Mouse (Mus musculus): ENCODE results near the gene Atxn7l3b.
A peak's percentile ranks its signal among the peaks of the same experiment; 100 is the strongest.
"Not testable (repeated sequence)": the region's sequence is repeated elsewhere in the genome, so short reads cannot be mapped to it uniquely, and the experiment has no call there.

Atxn7l3b gene

DNA sequence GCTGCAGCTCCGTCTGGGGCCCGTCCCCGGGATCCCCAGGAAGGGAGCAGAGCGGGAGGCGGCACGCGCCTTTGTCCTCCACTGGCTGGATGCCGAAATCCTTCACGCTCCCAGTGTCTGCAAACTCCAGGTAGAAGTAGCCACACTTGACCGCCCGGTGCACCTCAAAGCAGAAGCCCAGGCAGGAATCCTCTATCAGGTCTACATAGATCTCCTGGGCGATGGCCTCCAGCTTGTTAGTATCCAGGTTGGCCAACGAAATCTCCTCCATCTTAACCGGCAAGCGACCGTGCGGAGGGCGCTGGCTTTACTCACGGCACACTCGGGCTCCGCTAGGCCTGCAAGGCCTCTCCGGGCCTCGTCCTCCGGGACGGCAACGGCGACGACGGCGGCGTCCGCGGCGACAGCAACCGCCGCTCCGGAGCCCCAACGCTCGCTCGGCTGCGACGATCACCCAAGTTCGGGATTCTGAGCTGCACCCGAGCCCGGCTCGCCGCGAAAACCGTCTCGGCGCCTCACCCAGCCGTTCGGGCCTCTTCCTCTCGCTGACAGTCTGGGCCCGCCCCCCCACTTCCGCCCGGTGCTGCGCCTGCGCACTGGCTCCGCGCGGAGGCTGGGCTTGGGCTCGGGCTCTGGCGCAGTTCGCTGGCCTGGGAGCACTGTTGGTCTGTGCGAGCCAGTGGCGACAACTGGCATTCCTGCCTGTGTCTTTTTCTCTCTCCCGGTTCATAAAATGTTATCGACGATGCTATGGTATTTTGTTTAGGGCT lies at the start of gene Atxn7l3b:
Gene Atxn7l3b (minus strand): TSS at position 550 of the 770 bp plus-strand sequence.
- peak; percentile 97 to 99 for DNase-seq (ENCODE audit: inconsistent age in 2 of 2, low spot score in 1 of 2)

GRCm38 (mm10) chr10:112977586-112977985 lies 48.8 kb upstream of the Atxn7l3b start:
- DNase-seq (ENCODE audit: inconsistent age in 2 of 2, low spot score in 1 of 2): no peak

- peak; percentile 54 to 83 for DNase-seq (ENCODE audit: inconsistent age in 2 of 2, low spot score in 1 of 2)
These were observed 44.7 kb upstream of the Atxn7l3b start for GRCm38 (mm10) chr10:112973286-112974026.

DNA sequence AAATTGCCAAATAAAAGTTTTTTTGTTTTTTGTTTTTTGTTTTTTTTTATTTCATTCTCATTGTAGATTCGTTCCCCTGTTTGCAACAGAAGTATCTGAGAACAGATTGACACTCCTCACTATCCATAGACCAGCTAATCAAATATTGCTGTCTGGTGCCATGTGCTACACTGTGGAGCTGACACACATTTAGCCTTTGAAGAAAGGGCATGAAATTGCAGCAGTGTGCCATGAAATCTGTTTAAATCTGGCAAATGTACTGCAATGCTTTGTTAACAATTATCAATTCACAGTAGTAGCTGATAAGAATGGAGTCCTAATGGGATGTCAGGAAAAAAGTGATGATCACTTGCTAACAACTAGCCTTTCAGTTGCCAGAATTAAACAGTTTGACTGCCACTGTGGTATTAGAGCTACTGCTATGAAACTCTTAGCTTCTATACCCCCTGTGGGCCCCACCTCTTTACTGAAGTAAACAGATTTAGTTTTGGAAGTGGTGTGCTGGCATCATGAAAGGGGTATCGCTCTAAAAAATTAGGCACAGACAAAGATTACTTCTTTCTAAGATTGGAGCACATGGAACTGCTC lies 41.3 kb upstream of the Atxn7l3b start:
- no peak for DNase-seq (ENCODE audit: inconsistent age in 2 of 2, low spot score in 1 of 2)

GRCm38 (mm10) chr10:112967578-112967977 lies 38.8 kb upstream of the Atxn7l3b start:
- DNase-seq (ENCODE audit: inconsistent age in 2 of 2, low spot score in 1 of 2): no peak

DNA sequence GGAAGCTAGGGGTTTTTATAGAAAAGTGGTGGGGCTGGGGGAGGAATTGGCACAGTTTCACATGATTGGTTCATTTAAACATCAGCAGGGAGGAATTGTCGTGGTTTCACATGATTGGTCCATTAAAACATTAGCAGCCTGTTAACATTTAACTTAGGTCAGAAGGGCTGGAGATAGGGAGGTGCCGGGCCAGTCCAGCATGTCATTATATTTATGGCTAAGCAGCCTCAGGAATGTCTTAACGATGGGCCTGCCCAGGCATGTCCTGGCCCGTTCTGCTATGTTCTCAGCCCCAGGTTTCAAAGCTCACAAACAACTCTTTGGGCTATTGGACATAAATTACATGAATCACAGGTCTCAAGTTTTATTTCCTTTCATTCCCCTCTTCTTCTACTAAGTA lies 33.4 kb upstream of the Atxn7l3b start:
- DNase-seq (ENCODE audit: inconsistent age in 2 of 2, low spot score in 1 of 2): not testable (repeated sequence)

DNA sequence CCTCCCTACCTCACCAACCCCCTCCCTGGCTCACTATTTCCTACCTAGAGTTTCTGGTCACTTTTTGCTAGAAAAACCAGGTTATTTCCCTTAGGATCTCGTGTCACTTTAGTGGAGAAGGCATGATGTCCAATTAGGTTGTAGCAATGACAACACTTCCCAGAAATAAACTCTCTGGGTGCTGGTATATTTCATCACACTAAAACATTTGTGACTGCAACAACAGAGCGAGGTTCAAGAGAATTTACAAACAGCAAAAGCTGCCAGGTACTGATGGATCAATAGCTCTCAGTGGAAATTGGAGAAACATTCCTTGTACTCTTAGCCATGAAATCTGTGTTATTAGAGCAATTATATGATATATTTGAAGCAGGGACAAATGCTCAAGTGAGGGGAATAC lies 25.3 kb upstream of the Atxn7l3b start:
- no peak for DNase-seq (ENCODE audit: inconsistent age in 2 of 2, low spot score in 1 of 2)

DNA sequence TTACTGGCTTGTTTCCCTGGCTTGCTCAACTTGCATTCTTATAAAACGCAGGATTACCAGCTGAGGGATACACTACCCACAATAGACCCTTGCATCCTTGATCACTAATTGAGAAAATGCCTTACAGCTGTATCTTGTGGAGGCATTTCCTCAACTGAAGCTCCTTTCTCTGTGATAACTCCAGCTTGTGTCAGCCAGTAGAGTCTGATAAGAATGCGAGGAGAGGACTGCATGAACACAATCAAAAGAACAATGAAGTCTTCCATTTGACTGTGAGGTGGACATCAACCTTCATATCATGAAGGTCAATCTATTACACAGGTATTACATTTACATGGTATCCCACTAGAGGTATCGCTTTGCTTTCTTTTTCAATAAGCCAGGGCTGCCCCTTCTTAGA lies 19.7 kb upstream of the Atxn7l3b start:
- DNase-seq (ENCODE audit: inconsistent age in 2 of 2, low spot score in 1 of 2): no peak

GRCm38 (mm10) chr10:112929222-112929615 lies 418 bp upstream of the Atxn7l3b start:
- no peak for DNase-seq (ENCODE audit: inconsistent age in 2 of 2, low spot score in 1 of 2)

GRCm38 (mm10) chr10:112926961-112927360 lies 1.8 kb downstream of the Atxn7l3b start:
- DNase-seq (ENCODE audit: inconsistent age in 2 of 2, low spot score in 1 of 2): no peak

DNA sequence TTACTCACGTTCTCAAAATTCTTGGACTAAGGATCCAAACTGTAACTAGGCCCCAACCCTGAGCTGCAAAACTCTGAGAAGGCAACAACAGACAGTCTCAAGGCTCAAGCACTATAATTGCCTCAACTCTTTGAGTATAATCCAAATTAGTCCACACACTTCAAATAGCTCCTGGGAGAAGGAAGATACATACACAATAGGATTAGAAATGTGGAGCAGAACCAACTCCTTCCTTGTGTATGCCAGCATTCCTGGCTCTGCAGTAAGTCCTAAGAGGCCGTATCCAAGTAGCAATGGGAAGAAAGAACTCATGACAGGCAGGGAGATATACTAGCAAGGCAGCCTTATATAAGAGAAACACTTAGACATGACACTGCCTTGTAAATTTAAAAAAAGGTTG lies 2.5 kb downstream of the Atxn7l3b start:
- no peak for DNase-seq (ENCODE audit: inconsistent age in 2 of 2, low spot score in 1 of 2)

- DNase-seq (ENCODE audit: inconsistent age in 2 of 2, low spot score in 1 of 2): no peak
These were observed 12.1 kb downstream of the Atxn7l3b start for GRCm38 (mm10) chr10:112916575-112917190.

DNA sequence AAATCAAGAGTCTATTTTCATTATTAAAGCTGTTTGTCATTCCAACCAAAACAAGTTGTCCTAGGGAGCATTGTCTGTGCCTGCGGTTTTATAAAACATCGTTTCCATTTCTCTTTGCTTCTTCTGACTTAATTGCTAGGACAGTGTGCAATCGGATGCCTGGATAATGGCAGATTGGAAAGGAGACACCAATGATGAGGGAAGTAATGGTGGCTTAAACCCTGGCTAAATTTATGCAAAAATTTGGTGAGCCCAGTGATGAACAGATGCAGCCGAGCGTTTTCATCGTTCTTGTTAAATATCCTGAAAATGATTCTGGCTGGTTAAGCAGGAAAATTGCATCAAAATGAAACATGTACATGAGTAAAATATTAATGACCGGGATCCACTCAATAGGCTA lies 28.6 kb downstream of the Atxn7l3b start:
- DNase-seq (ENCODE audit: inconsistent age in 2 of 2, low spot score in 1 of 2): no peak

- no peak for DNase-seq (ENCODE audit: inconsistent age in 2 of 2, low spot score in 1 of 2)
These were observed 29.0 kb downstream of the Atxn7l3b start for GRCm38 (mm10) chr10:112899796-112900195.

- no peak for DNase-seq (ENCODE audit: inconsistent age in 2 of 2, low spot score in 1 of 2)
These were observed 32.2 kb downstream of the Atxn7l3b start for GRCm38 (mm10) chr10:112896636-112897035.

DNA sequence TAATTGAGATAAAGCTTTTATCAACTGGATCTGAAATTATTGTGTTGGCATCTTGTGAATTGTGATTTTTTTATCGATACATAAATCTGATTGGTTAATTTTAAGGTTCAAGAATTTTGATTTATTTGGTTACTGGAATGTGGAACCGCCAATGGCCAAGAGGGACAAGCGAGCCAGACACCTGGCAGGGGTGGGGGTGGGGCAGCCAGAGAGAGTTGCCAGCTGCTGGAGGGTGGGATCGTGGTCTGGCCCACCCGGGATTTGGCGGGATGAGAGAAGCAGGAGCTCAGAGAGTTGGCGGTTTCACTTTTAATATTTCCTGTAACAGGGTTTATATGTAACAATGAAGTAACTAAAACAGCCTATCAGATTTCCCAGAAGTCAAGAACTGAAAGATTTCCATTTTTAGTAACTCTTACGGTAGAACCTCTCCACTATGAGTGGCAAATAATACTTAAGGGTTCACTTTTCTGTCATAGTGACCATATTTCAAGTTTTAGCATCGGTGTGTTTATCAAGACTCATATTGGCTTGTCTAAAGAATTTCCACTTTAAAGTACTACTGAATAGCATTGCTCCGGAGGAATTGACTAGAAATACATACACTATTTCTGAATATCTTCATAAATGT lies 35.1 kb downstream of the Atxn7l3b start:
- DNase-seq (ENCODE audit: inconsistent age in 2 of 2, low spot score in 1 of 2): no peak

- DNase-seq (ENCODE audit: inconsistent age in 2 of 2, low spot score in 1 of 2): no peak
These were observed 44.7 kb downstream of the Atxn7l3b start for GRCm38 (mm10) chr10:112884064-112884463.

DNA sequence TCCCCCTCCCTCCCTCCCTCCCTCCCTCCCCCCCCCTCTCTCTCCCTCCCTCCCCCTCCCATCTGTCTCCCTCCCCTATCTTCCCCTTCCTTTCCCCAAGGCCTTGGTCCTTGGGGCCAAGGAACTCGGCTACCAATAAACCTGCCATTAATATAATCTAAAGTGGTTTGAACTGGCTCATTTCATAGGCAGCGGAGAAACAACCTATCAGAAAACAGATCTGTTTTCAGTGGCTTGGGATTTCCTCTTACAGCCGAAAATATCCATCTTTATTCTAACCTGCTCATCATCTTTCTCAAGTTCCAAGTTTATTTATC lies 45.2 kb downstream of the Atxn7l3b start:
- no peak for DNase-seq (ENCODE audit: inconsistent age in 2 of 2, low spot score in 1 of 2)

DNA sequence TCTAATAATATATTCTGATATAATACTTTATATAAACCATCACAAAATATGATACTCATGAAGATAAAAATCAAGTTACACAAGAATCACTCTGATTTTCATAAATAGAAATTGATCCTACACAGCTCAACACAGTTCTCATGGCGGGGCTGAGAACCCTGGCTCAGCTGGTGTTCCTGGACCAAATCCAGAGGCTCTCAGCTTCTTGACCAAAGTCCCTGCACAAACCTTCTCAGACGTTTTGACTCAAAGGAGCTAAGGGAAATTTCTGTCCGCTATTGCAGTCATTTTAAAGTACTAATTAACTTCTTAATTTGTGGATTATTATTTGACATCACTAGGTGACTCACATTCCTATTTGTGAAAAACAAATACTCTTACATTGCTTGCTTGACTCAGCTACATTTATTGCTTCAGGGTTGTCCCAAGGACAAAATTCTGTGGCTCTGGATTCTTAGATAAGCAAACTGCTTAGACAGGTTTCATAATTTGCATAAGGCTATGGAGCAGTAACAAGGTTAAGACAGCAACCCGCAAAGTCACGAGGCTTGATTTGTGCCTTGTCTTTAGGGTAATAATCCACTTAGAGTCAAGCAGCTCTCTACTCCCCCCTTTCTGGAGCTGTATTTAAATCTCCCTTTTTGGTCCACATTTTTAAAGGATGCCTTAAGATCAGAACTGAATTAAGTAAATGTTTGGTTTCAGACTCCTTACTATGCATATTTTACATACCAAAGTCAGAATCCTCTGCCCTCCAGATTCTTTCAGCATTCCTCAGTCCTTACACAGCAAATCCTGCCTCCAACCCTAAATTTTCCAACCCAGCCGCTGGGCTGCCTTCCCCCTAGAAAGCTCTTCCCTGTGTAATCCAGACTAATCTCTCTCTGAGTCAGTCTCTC lies 45.8 kb downstream of the Atxn7l3b start:
- peak in 1 of 2 experiments; percentile 67 for DNase-seq (ENCODE audit: inconsistent age in 2 of 2, low spot score in 1 of 2)

DNA sequence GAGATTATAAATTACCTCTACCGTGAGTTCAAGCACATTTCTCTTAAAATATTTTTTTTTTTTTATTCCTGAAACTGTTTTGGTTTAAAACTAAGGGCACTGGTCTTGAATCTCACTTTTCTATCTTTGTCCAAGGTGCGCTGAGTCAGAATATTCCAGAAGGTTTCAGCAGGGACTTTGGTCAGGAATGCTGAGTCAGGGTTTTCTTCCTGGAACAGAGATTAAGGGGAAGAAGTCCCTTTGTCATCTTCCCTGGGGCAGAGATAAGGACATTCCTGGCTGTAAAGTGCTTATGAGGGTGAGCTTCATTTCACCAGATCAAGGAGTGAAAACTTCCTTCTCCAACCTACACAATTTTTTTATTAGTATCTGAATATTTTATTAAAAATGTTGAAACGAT lies 46.7 kb downstream of the Atxn7l3b start:
- DNase-seq (ENCODE audit: inconsistent age in 2 of 2, low spot score in 1 of 2): peak in 1 of 2 experiments; percentile 20
